Mouse (Mus musculus): Measurements from ENCODE around the gene Chrna7. TPM values are rescaled to one million over a fixed set of nuclear protein-coding genes. Genes with fewer than 3 reads are reported as not detected.

Chrna7 gene
- 6.8 and 8.4 TPM in 2 replicates for polyA plus RNA-seq (2012; rRNA removed)

DNA sequence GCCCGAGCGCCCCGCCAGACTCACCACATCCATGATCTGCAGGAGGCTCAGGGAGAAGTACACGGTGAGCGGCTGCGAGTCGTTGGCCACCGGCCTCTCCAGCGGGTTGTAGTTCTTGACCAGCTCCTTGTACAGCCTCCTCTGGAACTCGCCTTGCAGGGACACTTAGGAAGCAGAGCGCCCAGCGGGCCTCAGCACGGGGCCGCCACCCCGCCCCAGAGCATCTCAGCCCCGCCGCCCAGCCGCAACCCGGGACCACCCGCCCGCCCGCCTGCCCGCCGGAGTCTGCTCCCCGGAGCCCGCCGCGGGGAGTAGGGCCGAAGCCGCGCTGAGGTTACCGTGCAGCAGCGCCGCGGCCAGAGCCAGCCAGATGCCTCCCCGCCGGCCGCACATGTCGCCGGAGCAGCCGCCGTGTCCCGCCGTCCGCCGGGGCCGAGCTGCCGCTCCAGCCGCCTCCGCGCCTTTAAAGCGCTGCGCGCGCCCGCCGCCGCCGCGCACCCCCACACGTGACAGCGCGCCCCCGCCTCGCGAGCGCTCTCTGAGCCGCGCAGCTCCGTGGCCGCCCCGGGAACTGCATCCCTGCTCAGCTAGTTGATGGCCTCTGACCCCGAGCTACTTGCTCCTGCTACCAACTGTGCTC lies at the start of gene Chrna7:
Gene Chrna7 (minus strand): TSS at position 486 of the 640 bp plus-strand sequence.

Other genes starting within 250 kb of the Chrna7 start
- gene Otud7a, start 232.2 kb upstream of the Chrna7 start, polyA plus RNA-seq (2012; rRNA removed): 11.0 and 13.8 TPM in 2 replicates